Mouse (Mus musculus): Measurements from ENCODE around the gene 4930519G04Rik.

DNA sequence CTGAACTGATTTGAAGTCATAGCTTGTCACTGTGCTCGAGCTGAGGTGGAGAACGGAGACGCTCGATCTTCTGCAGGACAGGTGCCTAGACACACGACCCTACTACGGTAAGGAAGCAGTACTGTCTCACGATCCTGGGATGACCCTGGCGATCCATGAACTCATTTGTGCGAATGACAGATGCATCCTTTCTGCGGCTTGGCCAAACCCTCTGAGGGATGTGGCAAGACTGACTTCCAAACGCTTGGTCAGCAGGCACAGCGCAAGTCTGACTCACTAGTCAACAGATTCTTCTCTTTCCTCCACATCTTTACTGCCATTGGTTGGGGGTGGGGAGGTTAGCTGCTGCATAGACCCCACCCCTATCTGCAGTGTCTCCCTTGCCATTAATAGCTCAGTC is 26.0 kb upstream of the 4930519G04Rik start:
- TF ChIP-seq CTCF (IDR thresholded peaks at IDR 0.05; ENCODE audit: low read depth) (no peak), EP300 (optimal IDR thresholded peaks at IDR 0.05) (no peak)

Data from stomach, postnatal 0 days (tissue).